Mouse (Mus musculus): ENCODE data around the gene C1qtnf1.
A peak's percentile ranks its signal among the peaks of the same experiment; 100 is the strongest.

C1qtnf1 gene

GRCm38 (mm10) chr11:118410479-118410878 lies 17.5 kb upstream of the C1qtnf1 start:
- DNase-seq (ENCODE audit: low spot score), result no peak

GRCm38 (mm10) chr11:118411271-118411670 lies 16.7 kb upstream of the C1qtnf1 start:
- DNase-seq (ENCODE audit: low spot score), result no peak

- DNase-seq (ENCODE audit: low spot score), result no peak
Measured at GRCm38 (mm10) chr11:118412601-118413000, 15.4 kb upstream of the C1qtnf1 start.

GRCm38 (mm10) chr11:118413055-118413454 lies 14.9 kb upstream of the C1qtnf1 start:
- no peak for DNase-seq (ENCODE audit: low spot score)

GRCm38 (mm10) chr11:118414270-118414669 lies 13.7 kb upstream of the C1qtnf1 start:
- DNase-seq (ENCODE audit: low spot score), result no peak

- DNase-seq (ENCODE audit: low spot score), result no peak
Measured at GRCm38 (mm10) chr11:118415630-118416029, 12.4 kb upstream of the C1qtnf1 start.

GRCm38 (mm10) chr11:118416046-118416445 lies 12.0 kb upstream of the C1qtnf1 start:
- peak; percentile 74 for DNase-seq (ENCODE audit: low spot score)

- DNase-seq (ENCODE audit: low spot score), result no peak
Measured at GRCm38 (mm10) chr11:118417496-118417895, 10.5 kb upstream of the C1qtnf1 start.

- no peak for DNase-seq (ENCODE audit: low spot score)
Measured at GRCm38 (mm10) chr11:118418442-118418833, 9.6 kb upstream of the C1qtnf1 start.

- peak; percentile 99 for DNase-seq (ENCODE audit: low spot score)
Measured at GRCm38 (mm10) chr11:118418834-118419504, 9.0 kb upstream of the C1qtnf1 start, which contains the start of gene Cant1. TSS of gene Cant1 (minus strand) at chr11:118419086.

- peak; percentile 42 for DNase-seq (ENCODE audit: low spot score)
Measured at GRCm38 (mm10) chr11:118420261-118420660, 7.7 kb upstream of the C1qtnf1 start.

- peak; percentile 92 for DNase-seq (ENCODE audit: low spot score)
Measured at GRCm38 (mm10) chr11:118423266-118423971, 4.6 kb upstream of the C1qtnf1 start.

- DNase-seq (ENCODE audit: low spot score), result peak; percentile 71
Measured at GRCm38 (mm10) chr11:118424621-118425335, 3.2 kb upstream of the C1qtnf1 start.

GRCm38 (mm10) chr11:118426765-118427164 lies 1.2 kb upstream of the C1qtnf1 start:
- DNase-seq (ENCODE audit: low spot score), result no peak

- DNase-seq (ENCODE audit: low spot score), result no peak
Measured at GRCm38 (mm10) chr11:118427266-118427779, 680 bp upstream of the C1qtnf1 start.

GRCm38 (mm10) chr11:118428460-118428868 lies 461 bp downstream of the C1qtnf1 start:
- no peak for DNase-seq (ENCODE audit: low spot score)

- DNase-seq (ENCODE audit: low spot score), result peak; percentile 70
Measured at GRCm38 (mm10) chr11:118428944-118429709, 1.1 kb downstream of the C1qtnf1 start.

GRCm38 (mm10) chr11:118430291-118430885 lies 2.4 kb downstream of the C1qtnf1 start:
- no peak for DNase-seq (ENCODE audit: low spot score)

- DNase-seq (ENCODE audit: low spot score), result no peak
Measured at GRCm38 (mm10) chr11:118431100-118431948, 3.3 kb downstream of the C1qtnf1 start.

- no peak for DNase-seq (ENCODE audit: low spot score)
Measured at GRCm38 (mm10) chr11:118433398-118433868, 5.4 kb downstream of the C1qtnf1 start.

All from adipocyte (in vitro differentiated cells).